Mouse (Mus musculus) heart, embryonic 12.5 days (tissue): ENCODE measurements around the gene Zfp131. TPM values are rescaled to one million over a fixed set of nuclear protein-coding genes. Genes with fewer than 3 reads are reported as not detected.

ENCODE experiments used
- ATAC-seq: fragments of 200-750 bp; cut with Nextera tagmentation; 2 replicates; pipeline ENCODE4 v1.8.0; 2017; ENCODE audit warnings: moderate TSS enrichment, moderate library complexity; ENCODE audit not compliant: insufficient number of reproducible peaks, low FRiP score
- H3K27ac ChIP-seq: fragments of 300-500 bp; sonication (generic); 2 replicates; pipeline ENCODE4 v1.5.1; 2016; ENCODE audit warnings: mild to moderate bottlenecking, moderate library complexity; ENCODE audit not compliant: poor library complexity, severe bottlenecking
- H3K27me3 ChIP-seq: fragments of 300-500 bp; sonication (generic); replicated peaks from 2 replicates; pipeline ENCODE4 v1.6.1; 2016; ENCODE audit warnings: mild to moderate bottlenecking, moderate library complexity
- H3K36me3 ChIP-seq: fragments of 300-500 bp; sonication (generic); 2 replicates; pipeline ENCODE4 v1.6.1; 2016; ENCODE audit warnings: mild to moderate bottlenecking, moderate library complexity
- H3K4me1 ChIP-seq: fragments of 300-500 bp; sonication (generic); replicated peaks from 2 replicates; pipeline ENCODE4 v1.6.1; 2016; ENCODE audit warnings: mild to moderate bottlenecking
- H3K4me2 ChIP-seq: fragments of 300-500 bp; sonication (generic); 2 replicates; pipeline ENCODE4 v1.6.1; 2016; ENCODE audit warnings: mild to moderate bottlenecking, moderate library complexity
- H3K4me3 ChIP-seq: fragments of 300-500 bp; sonication (generic); 2 replicates; pipeline ENCODE4 v1.5.1; 2016; ENCODE audit warnings: mild to moderate bottlenecking
- H3K9ac ChIP-seq: fragments of 300-500 bp; sonication (generic); 2 replicates; pipeline ENCODE4 v1.6.1; 2016; ENCODE audit warnings: mild to moderate bottlenecking, moderate library complexity
- H3K9me3 ChIP-seq: fragments of 300-500 bp; sonication (generic); replicated peaks from 2 replicates; pipeline ENCODE4 v1.6.1; 2016; ENCODE audit warnings: mild to moderate bottlenecking, moderate library complexity
- WGBS: fragments of 180-500 bp; shearing (Covaris S2); methylation state at CpG from one replicate; pipeline ENCODE4 v1.1.7; 2016; 5-methylcytosine and 5-hydroxymethylcytosine counted together
- polyA plus RNA-seq: library from polyadenylated mRNA; unstranded; fragments of >200 nt; fragmentation: Nextera tagmentation; extraction: Ambion mirVana; gene quantifications from 2 replicates; pipeline ENCODE4 v1.2.1, GENCODE M21; 2016

Zfp131 gene
- polyA plus RNA-seq, 1 experiment from 2014 or later = 27.6 TPM

GRCm38 (mm10) chr13:119797656-119798055 is 7.0 kb upstream of the Zfp131 start:
- no peak overlapping the region for H3K4me2 ChIP-seq
- H3K9me3 ChIP-seq = no peaks in the 10 kb centered on the region
- no peaks in the 10 kb centered on the region for H3K4me1 ChIP-seq
- H3K36me3 ChIP-seq = no peaks in the 10 kb centered on the region
- WGBS = 57% methylated on average over 4 of the region's 4 CpGs
- H3K27me3 ChIP-seq = no peaks in the 10 kb centered on the region
- H3K9ac ChIP-seq = no peak overlapping the region
- no peak overlapping the region for H3K27ac ChIP-seq
- no peak overlapping the region for H3K4me3 ChIP-seq
- no peak for ATAC-seq

GRCm38 (mm10) chr13:119792791-119793404 is 2.2 kb upstream of the Zfp131 start:
- no peak overlapping the region for H3K4me2 ChIP-seq
- no peak for ATAC-seq
- H3K27ac ChIP-seq = no peak overlapping the region
- no peaks in the 10 kb centered on the region for H3K9me3 ChIP-seq
- H3K27me3 ChIP-seq = no peaks in the 10 kb centered on the region
- no peak overlapping the region for H3K4me3 ChIP-seq
- peaks cover 15% of the 10 kb centered on the region for H3K4me1 ChIP-seq
- no peak overlapping the region for H3K9ac ChIP-seq
- peaks cover 7% of the 10 kb centered on the region for H3K36me3 ChIP-seq
- WGBS = 65% methylated on average over 5 of the region's 5 CpGs

- 4% methylated on average over 16 of the region's 18 CpGs for WGBS
- Histone ChIP-seq H3K9ac (peak overlapping the region; percentile 98), H3K27ac (peak overlapping the region; percentile 97), H3K9me3 (no peaks in the 10 kb centered on the region), H3K4me2 (peak overlapping the region; percentile 93), H3K4me1 (peaks cover 15% of the 10 kb centered on the region), H3K36me3 (peaks cover 16% of the 10 kb centered on the region), H3K4me3 (peak overlapping the region; percentile 97), H3K27me3 (no peaks in the 10 kb centered on the region)
- no peak for ATAC-seq
Measured at GRCm38 (mm10) chr13:119791580-119792135, 969 bp upstream of the Zfp131 start.

GRCm38 (mm10) chr13:119789851-119790717 is 605 bp downstream of the Zfp131 start:
- H3K9ac ChIP-seq = peak overlapping the region; percentile 98
- peak overlapping the region; percentile 97 for H3K27ac ChIP-seq
- no peaks in the 10 kb centered on the region for H3K27me3 ChIP-seq
- no peaks in the 10 kb centered on the region for H3K9me3 ChIP-seq
- H3K4me3 ChIP-seq = peak overlapping the region; percentile 97
- under 1% methylated on average over 55 of the region's 66 CpGs for WGBS
- ATAC-seq = peak; percentile 72
- peaks cover 15% of the 10 kb centered on the region for H3K4me1 ChIP-seq
- peaks cover 20% of the 10 kb centered on the region for H3K36me3 ChIP-seq
- H3K4me2 ChIP-seq = peak overlapping the region; percentile 93

GRCm38 (mm10) chr13:119783581-119783980 is 7.1 kb downstream of the Zfp131 start:
- H3K27me3 ChIP-seq = no peaks in the 10 kb centered on the region
- peaks cover 64% of the 10 kb centered on the region for H3K36me3 ChIP-seq
- no peak overlapping the region for H3K4me3 ChIP-seq
- no peak for ATAC-seq
- no peaks in the 10 kb centered on the region for H3K4me1 ChIP-seq
- H3K9me3 ChIP-seq = no peaks in the 10 kb centered on the region
- no peak overlapping the region for H3K27ac ChIP-seq
- no peak overlapping the region for H3K9ac ChIP-seq
- H3K4me2 ChIP-seq = no peak overlapping the region
- WGBS = 87% methylated on average over 4 of the region's 4 CpGs

GRCm38 (mm10) chr13:119768541-119768940 is 22.1 kb downstream of the Zfp131 start:
- 76% methylated on average over 6 of the region's 6 CpGs for WGBS
- no peak for ATAC-seq
- Histone ChIP-seq H3K27ac (no peak overlapping the region), H3K4me2 (no peak overlapping the region), H3K9ac (no peak overlapping the region), H3K36me3 (peaks cover 78% of the 10 kb centered on the region), H3K27me3 (no peaks in the 10 kb centered on the region), H3K9me3 (no peaks in the 10 kb centered on the region), H3K4me3 (no peak overlapping the region), H3K4me1 (no peaks in the 10 kb centered on the region)

- 90% methylated on average over 7 of the region's 7 CpGs for WGBS
- no peak for ATAC-seq
- Histone ChIP-seq H3K27me3 (no peaks in the 10 kb centered on the region), H3K9me3 (no peaks in the 10 kb centered on the region), H3K27ac (no peak overlapping the region), H3K4me1 (no peaks in the 10 kb centered on the region), H3K36me3 (peaks cover 73% of the 10 kb centered on the region), H3K4me3 (no peak overlapping the region), H3K9ac (no peak overlapping the region), H3K4me2 (no peak overlapping the region)
Measured at GRCm38 (mm10) chr13:119766480-119766879, 24.2 kb downstream of the Zfp131 start.

- H3K9me3 ChIP-seq = no peaks in the 10 kb centered on the region
- WGBS = 30% methylated on average over 5 of the region's 5 CpGs
- no peak overlapping the region for H3K4me2 ChIP-seq
- no peak overlapping the region for H3K9ac ChIP-seq
- no peak overlapping the region for H3K4me3 ChIP-seq
- ATAC-seq = no peak
- no peaks in the 10 kb centered on the region for H3K27me3 ChIP-seq
- no peak overlapping the region for H3K27ac ChIP-seq
- peaks cover 8% of the 10 kb centered on the region; the same call in 1 of the 2 replicates for H3K4me1 ChIP-seq
- peaks cover 15% of the 10 kb centered on the region for H3K36me3 ChIP-seq
Measured at GRCm38 (mm10) chr13:119756831-119757230, 33.9 kb downstream of the Zfp131 start.

GRCm38 (mm10) chr13:119755681-119756471 is 34.8 kb downstream of the Zfp131 start, which contains the start of gene Nim1k:
Gene Nim1k, minus strand, starts transcription at chr13:119755882.
- Histone ChIP-seq H3K27me3 (no peaks in the 10 kb centered on the region), H3K27ac (peak within 1 kb of the TSS; percentile 24; the same call in 1 of the 2 replicates)
- 1% methylated on average over 43 of the region's 43 CpGs for WGBS

GRCm38 (mm10) chr13:119755141-119755547 is 35.5 kb downstream of the Zfp131 start:
- under 1% methylated on average over 16 of the region's 16 CpGs for WGBS
- H3K27me3 ChIP-seq = no peaks in the 10 kb centered on the region
- ATAC-seq = peak; percentile 64
- peaks cover 8% of the 10 kb centered on the region; the same call in 1 of the 2 replicates for H3K4me1 ChIP-seq
- peak overlapping the region; percentile 96 for H3K4me2 ChIP-seq
- peak overlapping the region; percentile 69 for H3K9ac ChIP-seq
- peaks cover 3% of the 10 kb centered on the region; the same call in 1 of the 2 replicates for H3K36me3 ChIP-seq
- peak overlapping the region; percentile 56 for H3K4me3 ChIP-seq
- H3K9me3 ChIP-seq = no peaks in the 10 kb centered on the region
- no peak overlapping the region for H3K27ac ChIP-seq

More at GRCm38 (mm10) chr13:119755681-119756471, 34.8 kb downstream of the Zfp131 start, which contains the start of gene Nim1k:
- ATAC-seq = peak; percentile 93
- Histone ChIP-seq H3K4me2 (peak within 1 kb of the TSS; percentile 96), H3K9ac (peak within 1 kb of the TSS; percentile 69), H3K4me1 (peaks cover 8% of the 10 kb centered on the region; the same call in 1 of the 2 replicates), H3K4me3 (peak within 1 kb of the TSS; percentile 56), H3K9me3 (no peaks in the 10 kb centered on the region), H3K36me3 (peaks cover 5% of the 10 kb centered on the region)
